10 mouse cellular contexts compared by ENCODE assay signal in genomic region chr1:75448937-75449336, GRCm38 (mm10). TPM values are rescaled to one million over a fixed set of nuclear protein-coding genes. Genes with fewer than 3 reads are reported as not detected.
DNase-seq lines count a peak whose midpoint lies in the region; ATAC-seq lines count a peak whose summit lies in the region.
"Had no signal": no experiment of that assay in that cellular context is flagged by ENCODE, and none has a peak within 500 bp of the region (broad histone marks: within the 10 kb centered on the region; RNA-seq: fewer than 3 reads in every experiment).

No protein-coding gene starts in this region.

- WGBS in kidney, embryonic 14.5 days = 2% methylated on average over 14 of the region's 14 CpGs
- 0% methylated on average over 8 of the region's 14 CpGs for WGBS in embryonic facial prominence, embryonic 14.5 days
- WGBS in limb, embryonic 11.5 days = 0% methylated on average over 14 of the region's 14 CpGs
- WGBS in neural tube, embryonic 12.5 days = under 1% methylated on average over 14 of the region's 14 CpGs

- no peak for DNase-seq in kidney, postnatal 14 days
- DNase-seq in embryonic facial prominence, embryonic 14.5 days (ENCODE audit: low spot score) = peak; percentile 37
- no peak for DNase-seq in limb, embryonic 11.5 days (ENCODE audit: low spot score)
- no peak for DNase-seq in urinary bladder, postnatal 25 days (ENCODE audit: low spot score)
- no peak for DNase-seq in urinary bladder, adult 2 months (ENCODE audit: low spot score)
- no peak for DNase-seq in urinary bladder, adult 18-20 months (ENCODE audit: low spot score in 2 of 2)
- DNase-seq: layer of hippocampus, postnatal 36 days had no signal

- H3K4me1 ChIP-seq in kidney, embryonic 14.5 days (ENCODE audit: control insufficient read depth, insufficient read depth, low read length) = peaks cover 79% of the 10 kb centered on the region
- H3K4me1 ChIP-seq in embryonic facial prominence, embryonic 14.5 days (ENCODE audit: control insufficient read depth, insufficient read depth, low read length) = peaks cover 51% of the 10 kb centered on the region
- peaks cover 77% of the 10 kb centered on the region for H3K4me1 ChIP-seq in limb, embryonic 11.5 days (ENCODE audit: control insufficient read depth, insufficient read depth, low read length)
- peaks cover 99% of the 10 kb centered on the region for H3K4me1 ChIP-seq in neural tube, embryonic 12.5 days

- H3K4me2 ChIP-seq in kidney, embryonic 14.5 days (replicated peaks; ENCODE audit: low read depth, low read length) = peak overlapping the region; percentile 19; the same call in 1 of the 2 replicates
- peak overlapping the region; percentile 19; the same call in 1 of the 2 replicates for H3K4me2 ChIP-seq in embryonic facial prominence, embryonic 14.5 days (ENCODE audit: low read depth, low read length)
- H3K4me2 ChIP-seq in limb, embryonic 11.5 days (ENCODE audit: low read depth, severe bottlenecking) = peak overlapping the region; percentile 13; the same call in 1 of the 2 replicates
- H3K4me2 ChIP-seq in neural tube, embryonic 12.5 days (replicated peaks) = peak overlapping the region; percentile 74

- no peak overlapping the region for H3K9ac ChIP-seq in kidney, embryonic 14.5 days (ENCODE audit: low read depth, low read length)
- H3K9ac ChIP-seq in embryonic facial prominence, embryonic 14.5 days (ENCODE audit: low read depth, low read length) = no peak overlapping the region
- no peak overlapping the region for H3K9ac ChIP-seq in limb, embryonic 11.5 days (ENCODE audit: low read length)
- H3K9ac ChIP-seq in neural tube, embryonic 12.5 days = 0 out of 2 replicates have a peak overlapping the region, but pooled peaks have one; percentile 40

- no peaks in the 10 kb centered on the region for H3K9me3 ChIP-seq in kidney, embryonic 14.5 days (ENCODE audit: control insufficient read depth, low read length)
- no peaks in the 10 kb centered on the region for H3K9me3 ChIP-seq in embryonic facial prominence, embryonic 14.5 days (ENCODE audit: control insufficient read depth, low read length)
- H3K9me3 ChIP-seq in limb, embryonic 11.5 days (ENCODE audit: control insufficient read depth, low read length) = no peaks in the 10 kb centered on the region
- no peaks in the 10 kb centered on the region for H3K9me3 ChIP-seq in neural tube, embryonic 12.5 days

- no peak overlapping the region for H3K27ac ChIP-seq in kidney, embryonic 14.5 days (ENCODE audit: low read depth, low read length)
- no peak overlapping the region for H3K27ac ChIP-seq in embryonic facial prominence, embryonic 14.5 days (replicated peaks; ENCODE audit: low read depth, low read length)
- H3K27ac ChIP-seq in limb, embryonic 11.5 days (replicated peaks; ENCODE audit: low read depth, low read length) = no peak overlapping the region
- peak overlapping the region; percentile 20; the same call in 1 of the 2 replicates for H3K27ac ChIP-seq in neural tube, embryonic 12.5 days
- H3K27ac ChIP-seq: macrophage had no signal

- no peaks in the 10 kb centered on the region for H3K36me3 ChIP-seq in kidney, embryonic 14.5 days (ENCODE audit: control insufficient read depth, insufficient read depth, low read length)
- no peaks in the 10 kb centered on the region for H3K36me3 ChIP-seq in embryonic facial prominence, embryonic 14.5 days (ENCODE audit: control insufficient read depth, insufficient read depth, low read length)
- H3K36me3 ChIP-seq in limb, embryonic 11.5 days (ENCODE audit: control insufficient read depth, insufficient read depth, low read length) = no peaks in the 10 kb centered on the region
- no peaks in the 10 kb centered on the region for H3K36me3 ChIP-seq in neural tube, embryonic 12.5 days

- ATAC-seq in kidney, embryonic 14.5 days (ENCODE audit: low FRiP score, low TSS enrichment) = no peak
- ATAC-seq in embryonic facial prominence, embryonic 14.5 days (ENCODE audit: low read depth) = no peak
- no peak for ATAC-seq in limb, embryonic 11.5 days (ENCODE audit: insufficient number of reproducible peaks, low FRiP score, low TSS enrichment, low read depth)
- no peak for ATAC-seq in neural tube, embryonic 12.5 days (ENCODE audit: low FRiP score, low read depth)

- H3K27me3 ChIP-seq in kidney, embryonic 14.5 days (ENCODE audit: control insufficient read depth, insufficient read depth, low read length) = peaks cover 33% of the 10 kb centered on the region
- H3K27me3 ChIP-seq in embryonic facial prominence, embryonic 14.5 days (replicated peaks; ENCODE audit: control insufficient read depth, insufficient read depth, low read length) = peaks cover 74% of the 10 kb centered on the region
- H3K27me3 ChIP-seq in limb, embryonic 11.5 days (ENCODE audit: control insufficient read depth, insufficient read depth, low read length) = peaks cover 55% of the 10 kb centered on the region
- peaks cover 43% of the 10 kb centered on the region for H3K27me3 ChIP-seq in neural tube, embryonic 12.5 days (replicated peaks)

- no peak overlapping the region for H3K4me3 ChIP-seq in kidney, embryonic 14.5 days (ENCODE audit: low read length)
- no peak overlapping the region for H3K4me3 ChIP-seq in embryonic facial prominence, embryonic 14.5 days (ENCODE audit: low read depth, low read length)
- no peak overlapping the region for H3K4me3 ChIP-seq in limb, embryonic 11.5 days (ENCODE audit: low read depth, low read length)
- 0 out of 2 replicates have a peak overlapping the region, but pooled peaks have one; percentile 5 for H3K4me3 ChIP-seq in neural tube, embryonic 12.5 days

RNA-seq across cellular contexts. Expression of gene Asic4, which starts 1.3 kb away (rescaled TPM):
- 0.32 and 0.41 TPM in 2 replicates for polyA plus RNA-seq in kidney, embryonic 14.5 days (2014; fragmentation: Nextera tagmentation; extraction: Ambion mirVana)
- 0.16 and 0.18 TPM in 2 replicates for polyA plus RNA-seq in embryonic facial prominence, embryonic 14.5 days (2014; fragmentation: Nextera tagmentation; extraction: Ambion mirVana)
- 0.07 and 0.13 TPM in 2 replicates for polyA plus RNA-seq in limb, embryonic 11.5 days (2014; fragmentation: Nextera tagmentation; extraction: Ambion mirVana)
- polyA plus RNA-seq in neural tube, embryonic 12.5 days (2016; fragmentation: Nextera tagmentation; extraction: Ambion mirVana) = 22.1 and 24.3 TPM in 2 replicates
- polyA plus RNA-seq in urinary bladder, adult 2 months (2012; rRNA removed) = 0.03 and 0.06 TPM in 2 replicates
- polyA plus RNA-seq: macrophage had no signal

RNA-seq across cellular contexts. Expression of gene Gmppa, which starts 13.2 kb away (rescaled TPM):
- 65.2 and 67.6 TPM in 2 replicates for polyA plus RNA-seq in kidney, embryonic 14.5 days (2014; fragmentation: Nextera tagmentation; extraction: Ambion mirVana)
- polyA plus RNA-seq in embryonic facial prominence, embryonic 14.5 days (2014; fragmentation: Nextera tagmentation; extraction: Ambion mirVana) = 74.2 and 82.9 TPM in 2 replicates
- polyA plus RNA-seq in limb, embryonic 11.5 days (2014; fragmentation: Nextera tagmentation; extraction: Ambion mirVana) = 44.9 and 49.9 TPM in 2 replicates
- 69.9 and 83.5 TPM in 2 replicates for polyA plus RNA-seq in neural tube, embryonic 12.5 days (2016; fragmentation: Nextera tagmentation; extraction: Ambion mirVana)
- 140 and 188 TPM in 2 replicates for polyA plus RNA-seq in urinary bladder, adult 2 months (2012; rRNA removed)

RNA-seq across cellular contexts. Expression of gene Chpf, which starts 30.2 kb away (rescaled TPM):
- polyA plus RNA-seq in kidney, embryonic 14.5 days (2014; fragmentation: Nextera tagmentation; extraction: Ambion mirVana) = 37.1 and 41.4 TPM in 2 replicates
- polyA plus RNA-seq in embryonic facial prominence, embryonic 14.5 days (2014; fragmentation: Nextera tagmentation; extraction: Ambion mirVana) = 65.1 and 66.0 TPM in 2 replicates
- polyA plus RNA-seq in limb, embryonic 11.5 days (2014; fragmentation: Nextera tagmentation; extraction: Ambion mirVana) = 14.2 and 16.1 TPM in 2 replicates
- 43.6 and 43.7 TPM in 2 replicates for polyA plus RNA-seq in neural tube, embryonic 12.5 days (2016; fragmentation: Nextera tagmentation; extraction: Ambion mirVana)
- 65.0 and 69.4 TPM in 2 replicates for polyA plus RNA-seq in urinary bladder, adult 2 months (2012; rRNA removed)

RNA-seq across cellular contexts. Expression of gene Tmem198, which starts 30.4 kb away (rescaled TPM):
- 0.62 and 1.1 TPM in 2 replicates for polyA plus RNA-seq in kidney, embryonic 14.5 days (2014; fragmentation: Nextera tagmentation; extraction: Ambion mirVana)
- polyA plus RNA-seq in embryonic facial prominence, embryonic 14.5 days (2014; fragmentation: Nextera tagmentation; extraction: Ambion mirVana) = 1.3 and 1.6 TPM in 2 replicates
- 0.17 and 0.18 TPM in 2 replicates for polyA plus RNA-seq in limb, embryonic 11.5 days (2014; fragmentation: Nextera tagmentation; extraction: Ambion mirVana)
- 28.9 and 30.4 TPM in 2 replicates for polyA plus RNA-seq in neural tube, embryonic 12.5 days (2016; fragmentation: Nextera tagmentation; extraction: Ambion mirVana)
- 1.1 and 1.6 TPM in 2 replicates for polyA plus RNA-seq in urinary bladder, adult 2 months (2012; rRNA removed)
- polyA plus RNA-seq: macrophage had no signal

RNA-seq across cellular contexts. Expression of gene Obsl1, which starts 57.3 kb away (rescaled TPM):
- polyA plus RNA-seq in kidney, embryonic 14.5 days (2014; fragmentation: Nextera tagmentation; extraction: Ambion mirVana) = 79.8 and 83.2 TPM in 2 replicates
- 98.7 and 102 TPM in 2 replicates for polyA plus RNA-seq in embryonic facial prominence, embryonic 14.5 days (2014; fragmentation: Nextera tagmentation; extraction: Ambion mirVana)
- 67.4 and 72.5 TPM in 2 replicates for polyA plus RNA-seq in limb, embryonic 11.5 days (2014; fragmentation: Nextera tagmentation; extraction: Ambion mirVana)
- polyA plus RNA-seq in neural tube, embryonic 12.5 days (2016; fragmentation: Nextera tagmentation; extraction: Ambion mirVana) = 49.0 and 50.6 TPM in 2 replicates
- 30.0 and 30.7 TPM in 2 replicates for polyA plus RNA-seq in urinary bladder, adult 2 months (2012; rRNA removed)
- polyA plus RNA-seq: macrophage had no signal

Comparison
In these comparisons a context has a peak if more than half of its experiments do, and no peak if none do; other contexts are left out.
1. H3K4me2 ChIP-seq: peak in every context shown above with its lines; median percentile 74 in neural tube, embryonic 12.5 days; 19 in kidney, embryonic 14.5 days; 19 in embryonic facial prominence, embryonic 14.5 days; 13 in limb, embryonic 11.5 days.
2. RNA of gene Asic4, which starts 1.3 kb away (polyA plus RNA-seq): 22.1 to 24.3 TPM in neural tube, embryonic 12.5 days; 0.32 to 0.41 TPM in kidney, embryonic 14.5 days, 0.16 to 0.18 TPM in embryonic facial prominence, embryonic 14.5 days, 0.07 to 0.13 TPM in limb, embryonic 11.5 days and 0.03 to 0.06 TPM in urinary bladder, adult 2 months; every median in the first group is over 10 times any median in the second.